Mouse (Mus musculus) limb, embryonic 12.5 days (tissue): ENCODE data around the gene Prex1. TPM values are rescaled to one million over a fixed set of nuclear protein-coding genes. Genes with fewer than 3 reads are reported as not detected.

Source experiments
- ATAC-seq: fragments of 200-750 bp; cut with Nextera tagmentation; 2 replicates; pipeline ENCODE4 v1.8.0; 2017; ENCODE audit warnings: low read depth, moderate TSS enrichment; ENCODE audit not compliant: insufficient number of reproducible peaks, insufficient read depth, low FRiP score, low TSS enrichment
- H3K27ac ChIP-seq: fragments of 300-500 bp; sonication (generic); 2 replicates; pipeline ENCODE4 v1.5.1; 2016; ENCODE audit warnings: mild to moderate bottlenecking, moderate library complexity
- H3K27me3 ChIP-seq: fragments of 300-500 bp; sonication (generic); 2 replicates; pipeline ENCODE4 v1.6.1; 2016; ENCODE audit warnings: mild to moderate bottlenecking, moderate library complexity
- H3K36me3 ChIP-seq: fragments of 300-500 bp; sonication (generic); 2 replicates; pipeline ENCODE4 v1.6.1; 2016; ENCODE audit warnings: mild to moderate bottlenecking, moderate library complexity
- H3K4me1 ChIP-seq: fragments of 300-500 bp; sonication (generic); replicated peaks from 2 replicates; pipeline ENCODE4 v1.6.1; 2016
- H3K4me2 ChIP-seq: fragments of 300-500 bp; sonication (generic); 2 replicates; pipeline ENCODE4 v1.6.1; 2016; ENCODE audit warnings: mild to moderate bottlenecking, moderate library complexity
- H3K4me3 ChIP-seq: fragments of 300-500 bp; sonication (generic); replicated peaks from 2 replicates; pipeline ENCODE4 v1.5.1; 2016; ENCODE audit warnings: mild to moderate bottlenecking
- H3K9ac ChIP-seq: fragments of 300-500 bp; sonication (generic); replicated peaks from 2 replicates; pipeline ENCODE4 v1.6.1; 2016; ENCODE audit warnings: mild to moderate bottlenecking, moderate library complexity
- H3K9me3 ChIP-seq: fragments of 300-500 bp; sonication (generic); 2 replicates; pipeline ENCODE4 v1.6.1; 2016; ENCODE audit warnings: mild to moderate bottlenecking, moderate library complexity
- WGBS: fragments of 180-500 bp; shearing (Covaris S2); methylation state at CpG from one replicate; pipeline ENCODE4 v1.1.7; 2016; 5-methylcytosine and 5-hydroxymethylcytosine counted together
- polyA plus RNA-seq: library from polyadenylated mRNA; unstranded; fragments of >200 nt; fragmentation: Nextera tagmentation; extraction: Ambion mirVana; gene quantifications from 2 replicates; pipeline ENCODE4 v1.2.1, GENCODE M21; 2016

Gene Prex1
- polyA plus RNA-seq, 1 experiment from 2014 or later = 26.5 TPM

DNA sequence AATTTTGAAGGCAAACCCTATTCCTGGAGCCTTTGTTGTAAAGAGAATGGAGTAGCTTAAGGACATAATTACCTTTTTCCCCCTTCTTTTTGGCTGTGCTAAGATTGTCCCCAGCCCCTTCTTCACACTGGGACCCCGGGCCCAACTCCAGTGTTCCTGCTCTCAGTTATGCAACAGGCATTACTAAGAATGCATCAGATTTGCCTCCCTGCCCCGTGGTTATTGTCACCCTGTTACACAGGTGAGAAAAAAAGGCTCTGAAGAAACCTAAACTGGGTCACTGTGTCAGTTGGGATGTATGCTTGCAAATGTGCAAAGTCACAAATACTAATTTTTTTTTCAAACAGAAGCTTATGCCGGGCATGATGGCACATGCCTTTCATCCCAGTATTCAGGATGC is 6.8 kb upstream of the Prex1 start:
- no peak for ATAC-seq
- Histone ChIP-seq H3K9me3 (no peaks in the 10 kb centered on the region), H3K4me1 (peaks cover 4% of the 10 kb centered on the region; the same call in 1 of the 2 replicates), H3K27me3 (no peaks in the 10 kb centered on the region), H3K36me3 (no peaks in the 10 kb centered on the region), H3K4me2 (no peak overlapping the region), H3K27ac (no peak overlapping the region), H3K9ac (no peak overlapping the region), H3K4me3 (no peak overlapping the region)
- 74% methylated on average over 3 of the region's 3 CpGs for WGBS

DNA sequence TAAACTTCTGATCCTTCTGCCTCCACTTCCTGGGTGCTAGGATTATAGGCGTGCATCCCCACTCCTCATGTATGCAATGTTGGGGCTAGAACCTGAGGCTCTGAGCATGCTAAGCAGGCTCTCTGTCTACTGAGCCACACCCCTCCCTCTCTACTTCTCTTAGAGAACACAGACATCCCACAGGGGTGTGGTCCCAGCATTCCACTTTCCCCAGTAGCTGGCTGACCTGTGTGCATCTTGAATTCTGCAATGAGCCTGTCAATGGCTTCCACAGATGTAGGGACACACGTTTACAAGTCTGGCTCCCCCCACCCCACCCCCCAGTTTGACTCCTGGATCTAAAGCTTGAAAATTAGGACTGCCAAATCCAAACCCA is 6.3 kb upstream of the Prex1 start:
- Histone ChIP-seq H3K4me3 (no peak overlapping the region), H3K4me2 (no peak overlapping the region), H3K9ac (no peak overlapping the region), H3K4me1 (peaks cover 4% of the 10 kb centered on the region; the same call in 1 of the 2 replicates), H3K9me3 (no peaks in the 10 kb centered on the region), H3K27ac (no peak overlapping the region), H3K36me3 (no peaks in the 10 kb centered on the region), H3K27me3 (no peaks in the 10 kb centered on the region)
- WGBS = 71% methylated on average over 2 of the region's 2 CpGs
- ATAC-seq = no peak

DNA sequence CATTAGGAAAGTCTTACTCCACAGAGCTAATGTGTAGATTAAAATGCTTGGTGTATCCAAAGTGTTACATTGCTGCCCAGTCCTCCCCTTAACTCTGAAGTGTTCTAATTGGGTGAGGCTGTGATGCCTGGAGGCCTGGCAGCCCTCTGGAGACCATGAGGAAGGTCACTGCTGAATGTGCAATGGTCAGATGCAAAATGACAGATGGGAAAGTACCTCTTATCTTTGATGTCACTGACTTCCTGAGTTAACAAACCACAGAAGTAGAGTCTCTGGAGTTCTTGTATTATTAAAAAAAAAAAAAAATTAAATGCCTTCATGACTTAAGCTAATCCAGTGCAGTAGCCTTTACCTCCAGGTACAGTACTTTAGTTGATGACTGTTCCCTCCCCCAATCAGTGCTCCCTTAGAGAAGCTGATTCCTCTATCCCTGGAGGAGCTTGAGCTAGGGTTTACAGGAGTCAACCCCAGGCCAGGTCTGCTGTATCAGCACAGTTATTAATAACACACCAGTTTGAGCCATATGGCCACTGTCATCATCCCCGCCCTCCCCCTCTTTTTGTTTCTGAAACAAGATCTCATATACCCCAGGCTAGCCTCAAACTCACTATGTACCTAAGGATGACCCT is 5.8 kb upstream of the Prex1 start:
- 82% methylated on average over 1 of the region's 1 CpGs for WGBS
- no peak overlapping the region for H3K4me2 ChIP-seq
- H3K4me3 ChIP-seq = no peak overlapping the region
- H3K27ac ChIP-seq = no peak overlapping the region
- H3K9me3 ChIP-seq = no peaks in the 10 kb centered on the region
- no peaks in the 10 kb centered on the region for H3K36me3 ChIP-seq
- peaks cover 7% of the 10 kb centered on the region for H3K4me1 ChIP-seq
- H3K9ac ChIP-seq = no peak overlapping the region
- ATAC-seq = no peak
- H3K27me3 ChIP-seq = no peaks in the 10 kb centered on the region

DNA sequence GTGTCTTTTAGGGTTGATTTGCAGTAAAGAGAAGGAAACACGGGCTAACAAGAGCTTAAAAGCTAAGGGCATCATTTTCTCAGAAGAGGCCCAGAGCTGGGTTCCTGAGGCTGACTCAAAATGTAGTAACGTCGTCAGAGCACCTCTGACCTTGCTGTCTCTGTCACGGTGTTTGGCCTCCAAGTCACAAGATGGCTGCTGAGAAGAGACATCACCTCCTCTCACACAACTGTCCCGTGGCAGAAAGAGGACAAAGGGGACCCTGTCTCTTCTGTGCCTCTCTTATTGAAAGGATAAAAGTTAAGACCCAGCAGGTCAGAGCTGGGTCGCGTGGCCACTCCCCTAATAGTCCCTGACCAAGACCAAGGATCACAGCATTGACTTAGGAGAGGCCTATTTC is 2.4 kb upstream of the Prex1 start:
- Histone ChIP-seq H3K4me2 (no peak overlapping the region), H3K9me3 (no peaks in the 10 kb centered on the region), H3K27me3 (no peaks in the 10 kb centered on the region; the same call in 1 of the 2 replicates), H3K4me1 (peaks cover 29% of the 10 kb centered on the region), H3K36me3 (no peaks in the 10 kb centered on the region), H3K9ac (no peak overlapping the region), H3K27ac (no peak overlapping the region), H3K4me3 (no peak overlapping the region)
- WGBS = 77% methylated on average over 7 of the region's 7 CpGs
- ATAC-seq = no peak

DNA sequence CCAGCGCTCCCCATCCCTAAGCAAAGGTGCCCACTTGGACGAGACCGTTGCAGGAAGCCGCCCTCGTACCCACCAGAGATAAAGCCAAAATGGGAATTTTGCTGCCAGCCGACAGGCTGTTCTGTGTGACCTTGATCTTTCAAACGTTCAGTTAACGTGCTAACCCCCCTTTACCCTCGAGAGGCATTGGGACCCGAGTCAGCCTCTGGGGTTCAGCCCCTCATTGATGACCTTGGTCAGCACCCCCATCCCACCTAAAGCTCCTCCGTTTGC is 731 bp upstream of the Prex1 start:
- Histone ChIP-seq H3K9ac (peak overlapping the region; percentile 58), H3K4me2 (peak overlapping the region; percentile 88), H3K9me3 (no peaks in the 10 kb centered on the region), H3K4me1 (peaks cover 32% of the 10 kb centered on the region), H3K27ac (no peak overlapping the region), H3K4me3 (peak overlapping the region; percentile 71), H3K36me3 (no peaks in the 10 kb centered on the region), H3K27me3 (no peaks in the 10 kb centered on the region; the same call in 1 of the 2 replicates)
- whole genome bisulfite sequencing = 9% methylated on average over 11 of the region's 11 CpGs
- ATAC-seq = no peak

DNA sequence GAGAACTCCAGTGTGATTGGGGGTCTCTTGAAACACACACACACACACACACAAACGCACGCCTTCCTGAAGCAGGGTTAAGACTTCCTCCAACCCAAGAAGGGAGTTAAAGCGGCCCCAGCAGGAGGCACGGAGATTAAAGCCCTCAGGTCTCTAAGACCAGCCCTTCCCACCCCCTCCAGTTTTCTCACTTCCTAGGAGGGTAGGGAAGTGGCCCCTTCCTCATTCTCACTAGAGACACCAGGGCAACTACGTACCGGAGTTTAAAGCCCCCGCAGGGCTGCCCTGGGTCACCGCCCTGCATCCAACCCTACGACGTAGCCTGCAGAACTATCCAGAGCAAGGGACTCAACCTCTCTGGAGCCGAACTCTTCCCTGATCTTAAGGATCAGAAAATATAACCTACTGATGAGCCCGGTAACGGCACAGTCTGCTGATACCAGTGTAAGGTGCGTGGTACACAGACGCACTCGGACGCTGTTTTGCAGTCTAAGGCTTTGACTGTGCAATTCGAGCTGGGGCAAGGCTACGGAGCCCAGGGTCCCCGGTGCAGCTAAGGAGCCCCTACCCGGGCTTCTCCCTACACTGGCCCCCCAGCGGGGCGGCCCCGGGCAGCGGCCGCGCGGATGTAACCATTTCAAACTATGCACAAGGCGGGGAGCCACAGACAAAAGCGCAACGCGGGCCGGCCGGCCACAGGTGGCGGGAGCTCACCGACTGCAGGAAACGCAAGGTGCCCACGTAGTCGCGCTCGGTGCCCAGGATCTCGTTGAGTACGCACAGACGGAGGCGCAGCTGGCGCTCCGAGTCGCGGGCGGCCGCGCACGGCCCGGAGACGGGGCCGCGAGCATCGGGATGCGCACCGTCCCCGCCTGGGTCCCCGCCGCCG is 587 bp downstream of the Prex1 start:
- Histone ChIP-seq H3K9me3 (no peaks in the 10 kb centered on the region), H3K4me2 (peak overlapping the region; percentile 88), H3K4me3 (peak overlapping the region; percentile 71), H3K4me1 (peaks cover 37% of the 10 kb centered on the region), H3K27me3 (no peaks in the 10 kb centered on the region; the same call in 1 of the 2 replicates), H3K9ac (peak overlapping the region; percentile 73), H3K27ac (peak overlapping the region; percentile 75), H3K36me3 (no peaks in the 10 kb centered on the region)
- WGBS = under 1% methylated on average over 64 of the region's 64 CpGs
- peak; percentile 48 for ATAC-seq

DNA sequence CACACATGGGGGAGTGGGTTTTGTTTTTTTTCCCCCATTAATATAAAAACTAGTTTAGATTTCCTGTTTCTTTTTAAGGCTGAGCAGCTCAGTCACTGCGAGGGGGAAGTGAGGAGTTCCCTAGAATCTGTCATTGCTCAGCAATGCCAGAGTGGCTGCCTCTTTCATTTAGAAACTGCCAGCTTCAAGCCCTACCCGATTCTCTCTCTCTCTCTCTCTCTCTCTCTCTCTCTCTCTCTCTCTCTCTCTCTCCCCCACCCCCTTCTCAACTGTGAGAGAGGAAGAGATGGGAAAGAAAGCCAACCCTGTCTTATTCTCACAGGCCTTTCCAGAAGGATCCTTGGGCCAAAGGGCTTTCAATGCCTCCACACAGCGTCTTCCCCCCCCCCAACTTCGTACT is 1.3 kb downstream of the Prex1 start:
- peak overlapping the region; percentile 75; the same call in 1 of the 2 replicates for H3K27ac ChIP-seq
- no peaks in the 10 kb centered on the region; the same call in 1 of the 2 replicates for H3K27me3 ChIP-seq
- WGBS = 3% methylated on average over 4 of the region's 4 CpGs
- peaks cover 37% of the 10 kb centered on the region for H3K4me1 ChIP-seq
- peak overlapping the region; percentile 88 for H3K4me2 ChIP-seq
- H3K9me3 ChIP-seq = no peaks in the 10 kb centered on the region
- peak overlapping the region; percentile 71 for H3K4me3 ChIP-seq
- ATAC-seq = no peak
- H3K36me3 ChIP-seq = no peaks in the 10 kb centered on the region
- peak overlapping the region; percentile 73; the same call in 1 of the 2 replicates for H3K9ac ChIP-seq

DNA sequence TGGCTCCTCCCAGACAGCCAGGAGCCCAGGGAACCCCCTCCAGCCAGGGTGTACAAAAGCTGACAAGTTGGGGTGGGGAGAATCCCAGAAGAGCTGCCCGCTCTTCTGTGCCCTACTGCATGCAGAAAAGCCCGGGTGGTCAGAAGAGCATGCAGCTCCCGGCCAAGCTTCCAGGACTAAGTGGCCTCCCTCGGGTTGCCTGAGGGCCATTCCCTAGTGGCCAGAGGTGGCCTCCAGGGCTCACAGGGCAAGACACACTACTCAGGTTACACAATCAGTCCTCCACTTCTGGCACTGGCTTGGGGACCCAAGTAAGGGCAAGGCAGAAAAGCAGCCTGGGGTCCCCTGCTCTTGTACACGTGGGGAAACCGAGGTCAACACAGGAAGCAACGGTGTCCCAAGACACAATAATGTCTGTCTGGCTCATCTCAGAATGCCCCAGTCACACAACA is 1.9 kb downstream of the Prex1 start:
- Histone ChIP-seq H3K4me1 (peaks cover 37% of the 10 kb centered on the region), H3K4me3 (peak overlapping the region; percentile 71), H3K36me3 (no peaks in the 10 kb centered on the region), H3K9ac (no peak overlapping the region), H3K27me3 (no peaks in the 10 kb centered on the region; the same call in 1 of the 2 replicates), H3K27ac (no peak overlapping the region), H3K4me2 (peak overlapping the region; percentile 88), H3K9me3 (no peaks in the 10 kb centered on the region)
- no peak for ATAC-seq
- 19% methylated on average over 7 of the region's 7 CpGs for WGBS

DNA sequence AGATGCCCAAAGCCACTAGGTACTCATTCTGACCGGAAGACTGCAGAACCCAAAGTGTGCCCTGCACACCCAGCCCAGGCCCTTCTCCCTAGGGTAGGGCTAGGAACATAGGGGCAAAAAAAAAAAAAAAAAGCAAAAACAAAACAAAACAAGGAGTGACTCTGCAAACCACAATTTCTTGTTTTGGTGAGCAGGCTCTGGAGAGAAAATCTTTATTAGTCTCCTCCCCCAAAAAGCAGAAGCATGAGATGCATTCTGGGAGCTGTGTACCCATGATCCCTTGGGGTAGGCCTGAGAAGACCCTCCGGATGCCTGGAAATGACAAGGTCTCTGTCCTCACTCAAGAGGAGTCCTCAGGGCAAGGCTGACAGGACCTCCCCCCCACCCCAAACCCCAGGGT is 3.7 kb downstream of the Prex1 start:
- Histone ChIP-seq H3K27me3 (no peaks in the 10 kb centered on the region; the same call in 1 of the 2 replicates), H3K36me3 (peaks cover 8% of the 10 kb centered on the region), H3K4me1 (peaks cover 37% of the 10 kb centered on the region), H3K9me3 (peaks cover 3% of the 10 kb centered on the region), H3K9ac (no peak overlapping the region), H3K4me3 (no peak overlapping the region), H3K27ac (no peak overlapping the region), H3K4me2 (no peak overlapping the region)
- 79% methylated on average over 2 of the region's 2 CpGs for WGBS
- ATAC-seq = no peak

DNA sequence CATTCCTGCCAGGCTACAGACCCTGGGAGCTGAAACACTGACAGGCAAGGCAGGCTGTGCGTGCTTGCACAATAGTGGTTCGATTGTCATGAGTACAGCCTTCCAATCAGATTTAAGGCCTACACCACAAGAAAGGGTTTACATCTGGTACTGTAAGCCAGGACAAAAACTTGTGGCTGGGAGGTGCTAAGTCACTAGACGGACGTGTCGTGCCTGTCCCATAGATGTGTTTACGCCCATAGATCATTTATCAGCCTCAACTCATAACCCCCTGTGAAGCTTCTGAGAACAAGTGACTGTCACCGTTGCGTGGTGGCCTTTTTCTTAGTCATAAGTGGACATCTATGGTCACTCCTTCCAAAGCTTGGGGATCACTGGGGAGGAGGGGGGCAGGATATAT is 5.3 kb downstream of the Prex1 start:
- peaks cover 6% of the 10 kb centered on the region for H3K9me3 ChIP-seq
- H3K27me3 ChIP-seq = no peaks in the 10 kb centered on the region; the same call in 1 of the 2 replicates
- peaks cover 43% of the 10 kb centered on the region for H3K4me1 ChIP-seq
- ATAC-seq = no peak
- H3K4me3 ChIP-seq = no peak overlapping the region
- H3K27ac ChIP-seq = no peak overlapping the region
- no peak overlapping the region for H3K9ac ChIP-seq
- no peak overlapping the region for H3K4me2 ChIP-seq
- H3K36me3 ChIP-seq = peaks cover 13% of the 10 kb centered on the region
- 84% methylated on average over 8 of the region's 8 CpGs for WGBS

DNA sequence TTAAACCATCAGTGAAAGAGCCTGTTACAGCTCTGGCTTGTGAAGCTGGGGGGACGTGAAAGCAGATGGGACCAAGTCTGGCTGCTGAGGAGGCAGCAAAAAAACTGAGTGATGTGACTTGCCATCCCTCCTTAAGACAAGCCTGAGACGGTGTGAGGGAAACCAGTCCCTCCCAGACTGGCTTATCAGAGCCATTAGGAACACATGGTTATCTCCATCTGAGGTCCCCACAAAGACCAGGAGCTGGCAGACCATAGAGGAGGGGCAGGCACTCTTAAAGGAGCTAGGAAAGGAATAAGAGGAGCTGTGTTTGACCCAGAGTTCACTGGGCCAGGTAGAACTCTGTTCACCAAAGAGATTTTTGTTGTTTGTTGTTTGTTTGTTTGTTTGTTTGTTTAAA is 7.1 kb downstream of the Prex1 start:
- Histone ChIP-seq H3K4me1 (peaks cover 28% of the 10 kb centered on the region), H3K4me3 (no peak overlapping the region), H3K27me3 (no peaks in the 10 kb centered on the region), H3K4me2 (no peak overlapping the region), H3K9me3 (peaks cover 6% of the 10 kb centered on the region), H3K27ac (no peak overlapping the region), H3K9ac (no peak overlapping the region), H3K36me3 (peaks cover 13% of the 10 kb centered on the region)
- ATAC-seq = no peak
- WGBS = 38% methylated on average over 2 of the region's 2 CpGs
